Mouse (Mus musculus) hindbrain, embryonic 14.5 days (tissue): ENCODE measurements around the gene Gm11032. TPM values are rescaled to one million over a fixed set of nuclear protein-coding genes. Genes with fewer than 3 reads are reported as not detected.
"Not testable (repeated sequence)": the region's sequence is repeated elsewhere in the genome, so short reads cannot be mapped to it uniquely, and the experiment has no call there.

Experiments
- ATAC-seq: fragments of 200-750 bp; cut with Nextera tagmentation; 2 replicates; pipeline ENCODE4 v1.8.0; 2017; ENCODE audit warnings: moderate number of reproducible peaks, mild to moderate bottlenecking, moderate TSS enrichment, moderate library complexity; ENCODE audit not compliant: low FRiP score
- DNase-seq: peaks from one replicate; pipeline ENCODE4 v3.0.0-alpha.2; 2015; ENCODE audit warnings: low spot score
- H3K27ac ChIP-seq: fragments of 300-500 bp; sonication (generic); 2 replicates; pipeline ENCODE4 v1.5.1; 2014; ENCODE audit warnings: mild to moderate bottlenecking, moderate library complexity
- H3K27me3 ChIP-seq: fragments of 300-500 bp; sonication (generic); 2 replicates; pipeline ENCODE4 v1.6.1; 2014; ENCODE audit warnings: mild to moderate bottlenecking, low read length, mixed read lengths; ENCODE audit not compliant: control insufficient read depth, insufficient read depth
- H3K36me3 ChIP-seq: fragments of 300-500 bp; sonication (generic); replicated peaks from 2 replicates; pipeline ENCODE4 v1.6.1; 2014; ENCODE audit not compliant: control insufficient read depth, insufficient read depth
- H3K4me1 ChIP-seq: fragments of 300-500 bp; sonication (generic); replicated peaks from 2 replicates; pipeline ENCODE4 v1.6.1; 2014; ENCODE audit warnings: antibody characterized with exemption, low read length, mixed read lengths; ENCODE audit not compliant: control insufficient read depth, insufficient read depth
- H3K4me2 ChIP-seq: fragments of 300-500 bp; sonication (generic); replicated peaks from 2 replicates; pipeline ENCODE4 v1.6.1; 2014; ENCODE audit warnings: mild to moderate bottlenecking, moderate library complexity
- H3K4me3 ChIP-seq: fragments of 300-500 bp; sonication (generic); replicated peaks from 2 replicates; pipeline ENCODE4 v1.5.1; 2014; ENCODE audit warnings: mild to moderate bottlenecking, low read length
- H3K9ac ChIP-seq: fragments of 300-500 bp; sonication (generic); 2 replicates; pipeline ENCODE4 v1.6.1; 2014
- H3K9me3 ChIP-seq: fragments of 300-500 bp; sonication (generic); 2 replicates; pipeline ENCODE4 v1.6.1; 2016; ENCODE audit warnings: low read length; ENCODE audit not compliant: control insufficient read depth
- WGBS: fragments of 180-500 bp; shearing (Covaris S2); extraction: QIAGEN DNeasy Blood & Tissue Kit; methylation state at CpG from one replicate; pipeline ENCODE4 v1.1.7; 2014; 5-methylcytosine and 5-hydroxymethylcytosine counted together
- polyA plus RNA-seq: library from polyadenylated mRNA; unstranded; fragments of >200 nt; fragmentation: Nextera tagmentation; extraction: Ambion mirVana; gene quantifications from 2 replicates; pipeline ENCODE4 v1.2.1, GENCODE M21; 2014

The Gm11032 gene
- polyA plus RNA-seq, 1 experiment from 2014 or later: not detected

GRCm38 (mm10) chr11:4637534-4638234, 17.8 kb downstream of the Gm11032 start, which contains the start of gene Ascc2:
Gene Ascc2, plus strand, starts transcription at chr11:4637747.
- peak; percentile 80 for DNase-seq
- H3K27ac ChIP-seq: no peak within 1 kb of the TSS
- H3K9me3 ChIP-seq: no peaks in the 10 kb centered on the region
- ATAC-seq: peak; percentile 92
- WGBS: under 1% methylated on average over 35 of the region's 35 CpGs
- H3K27me3 ChIP-seq: no peaks in the 10 kb centered on the region
- peaks cover 15% of the 10 kb centered on the region for H3K36me3 ChIP-seq
- H3K4me2 ChIP-seq: peak within 1 kb of the TSS; percentile 65
- peak within 1 kb of the TSS; percentile 65 for H3K9ac ChIP-seq
- peaks cover 9% of the 10 kb centered on the region for H3K4me1 ChIP-seq
- peak within 1 kb of the TSS; percentile 56 for H3K4me3 ChIP-seq

- H3K4me2 ChIP-seq: peak overlapping the region; percentile 65
- peak overlapping the region; percentile 65 for H3K9ac ChIP-seq
- no peaks in the 10 kb centered on the region for H3K27me3 ChIP-seq
- ATAC-seq (no peak), DNase-seq (no peak)
- H3K36me3 ChIP-seq: peaks cover 15% of the 10 kb centered on the region
- no peaks in the 10 kb centered on the region for H3K9me3 ChIP-seq
- H3K27ac ChIP-seq: no peak overlapping the region
- peaks cover 9% of the 10 kb centered on the region for H3K4me1 ChIP-seq
- peak overlapping the region; percentile 56 for H3K4me3 ChIP-seq
- 30% methylated on average over 7 of the region's 7 CpGs for WGBS
Observed at GRCm38 (mm10) chr11:4638261-4638660, 18.4 kb downstream of the Gm11032 start.

GRCm38 (mm10) chr11:4641185-4641584, 21.3 kb downstream of the Gm11032 start:
- H3K27ac ChIP-seq: no peak overlapping the region
- ATAC-seq: no peak
- no peak overlapping the region for H3K9ac ChIP-seq
- no peak overlapping the region for H3K4me2 ChIP-seq
- H3K4me3 ChIP-seq: no peak overlapping the region
- no peaks in the 10 kb centered on the region for H3K9me3 ChIP-seq
- peaks cover 9% of the 10 kb centered on the region for H3K4me1 ChIP-seq
- no peaks in the 10 kb centered on the region for H3K27me3 ChIP-seq
- H3K36me3 ChIP-seq: peaks cover 22% of the 10 kb centered on the region
- DNase-seq: no peak

GRCm38 (mm10) chr11:4643722-4644121, 23.9 kb downstream of the Gm11032 start:
- Histone ChIP-seq H3K27ac (no peak overlapping the region), H3K4me2 (no peak overlapping the region), H3K4me3 (no peak overlapping the region), H3K4me1 (peaks cover 3% of the 10 kb centered on the region; the same call in 1 of the 2 replicates), H3K9me3 (no peaks in the 10 kb centered on the region), H3K36me3 (peaks cover 47% of the 10 kb centered on the region), H3K27me3 (no peaks in the 10 kb centered on the region), H3K9ac (no peak overlapping the region)
- no peak for DNase-seq
- no peak for ATAC-seq
- WGBS: 56% methylated on average over 5 of the region's 5 CpGs

- not testable (repeated sequence) for DNase-seq, H3K27me3 ChIP-seq, H3K4me2 ChIP-seq, ATAC-seq, H3K9ac ChIP-seq, H3K4me3 ChIP-seq, H3K27ac ChIP-seq, H3K9me3 ChIP-seq, H3K4me1 ChIP-seq
- H3K36me3 ChIP-seq: peaks cover 57% of the 10 kb centered on the region
- 97% methylated on average over 4 of the region's 6 CpGs for WGBS
Observed at GRCm38 (mm10) chr11:4645180-4645579, 25.3 kb downstream of the Gm11032 start.

GRCm38 (mm10) chr11:4646409-4646808, 26.5 kb downstream of the Gm11032 start:
- Histone ChIP-seq H3K27me3 (no peaks in the 10 kb centered on the region), H3K4me3 (no peak overlapping the region), H3K4me2 (no peak overlapping the region), H3K36me3 (peaks cover 59% of the 10 kb centered on the region), H3K9ac (no peak overlapping the region), H3K4me1 (no peaks in the 10 kb centered on the region), H3K27ac (no peak overlapping the region), H3K9me3 (no peaks in the 10 kb centered on the region)
- WGBS: 93% methylated on average over 9 of the region's 9 CpGs
- DNase-seq (no peak), ATAC-seq (no peak)

- H3K36me3 ChIP-seq: peaks cover 69% of the 10 kb centered on the region
- 100% methylated on average over 1 of the region's 1 CpGs for WGBS
Observed at GRCm38 (mm10) chr11:4659818-4660217, 40.0 kb downstream of the Gm11032 start.

GRCm38 (mm10) chr11:4660309-4661025, 40.6 kb downstream of the Gm11032 start:
- Histone ChIP-seq H3K4me2 (no peak overlapping the region), H3K27me3 (no peaks in the 10 kb centered on the region), H3K4me3 (no peak overlapping the region), H3K4me1 (no peaks in the 10 kb centered on the region), H3K9me3 (no peaks in the 10 kb centered on the region), H3K27ac (no peak overlapping the region), H3K36me3 (peaks cover 65% of the 10 kb centered on the region), H3K9ac (no peak overlapping the region)
- WGBS: 84% methylated on average over 7 of the region's 7 CpGs
- ATAC-seq (no peak), DNase-seq (no peak)

More at GRCm38 (mm10) chr11:4659818-4660217, 40.0 kb downstream of the Gm11032 start:
- H3K27ac ChIP-seq: no peak overlapping the region
- H3K4me3 ChIP-seq: no peak overlapping the region
- no peaks in the 10 kb centered on the region for H3K27me3 ChIP-seq
- H3K4me1 ChIP-seq: no peaks in the 10 kb centered on the region
- H3K9me3 ChIP-seq: no peaks in the 10 kb centered on the region
- H3K4me2 ChIP-seq: no peak overlapping the region
- ATAC-seq (no peak), DNase-seq (no peak)
- no peak overlapping the region for H3K9ac ChIP-seq

- Histone ChIP-seq H3K4me1 (no peaks in the 10 kb centered on the region), H3K27me3 (no peaks in the 10 kb centered on the region), H3K9ac (no peak overlapping the region), H3K27ac (no peak overlapping the region), H3K9me3 (no peaks in the 10 kb centered on the region), H3K4me2 (no peak overlapping the region), H3K4me3 (no peak overlapping the region), H3K36me3 (peaks cover 61% of the 10 kb centered on the region)
- DNase-seq: no peak
- no peak for ATAC-seq
- 83% methylated on average over 4 of the region's 4 CpGs for WGBS
Observed at GRCm38 (mm10) chr11:4661324-4661723, 41.5 kb downstream of the Gm11032 start.
